Mouse (Mus musculus): Measurements from ENCODE around the gene Olfr1493-ps1. TPM values are rescaled to one million over a fixed set of nuclear protein-coding genes. Genes with fewer than 3 reads are reported as not detected.

Gene Olfr1493-ps1
- 0.28 TPM for polyA plus RNA-seq (2017; shearing (Covaris generic))

DNA sequence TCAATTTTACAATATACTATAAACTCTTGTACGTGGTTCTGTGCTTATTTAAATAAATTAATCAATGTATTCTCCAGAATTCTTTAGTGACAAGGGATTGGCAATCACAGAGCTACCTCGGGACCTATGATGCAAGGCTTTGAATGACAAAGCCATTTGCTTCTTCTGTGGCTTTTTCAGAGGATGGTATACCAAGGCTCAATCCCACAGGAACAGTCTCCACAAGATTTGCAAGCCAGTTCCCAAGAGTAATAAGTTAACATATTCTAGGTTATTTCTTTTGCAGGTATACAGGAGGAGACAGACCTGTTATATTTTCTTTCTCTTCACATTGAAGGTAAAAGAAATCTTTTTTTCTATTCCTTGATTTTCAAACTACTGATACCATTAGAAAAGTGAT, at the start of gene Olfr1493-ps1:
Gene Olfr1493-ps1 (plus strand): TSS at position 301 of the 400 bp plus-strand sequence.

DNA sequence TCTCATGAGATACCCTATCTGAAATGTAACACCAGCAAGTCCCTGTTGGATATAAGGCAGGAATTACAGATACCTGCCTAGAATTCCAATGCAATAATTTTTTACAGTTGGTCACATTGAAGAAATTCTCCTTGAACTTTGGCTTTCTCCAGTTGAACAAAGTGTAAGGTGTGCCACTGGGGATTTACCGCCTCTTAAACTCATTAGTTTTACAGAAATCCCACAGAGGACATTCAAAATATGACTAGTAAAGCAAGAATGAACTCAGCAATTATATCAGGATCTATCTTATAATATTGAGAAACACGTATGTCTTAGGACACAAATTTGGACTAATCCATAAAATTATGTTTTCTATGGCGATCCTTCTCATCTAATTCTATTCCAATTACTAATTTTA, 26.1 kb upstream of the Olfr1493-ps1 start, which contains the start of gene Olfr1491:
Gene Olfr1491 (plus strand): TSS at position 301 of the 400 bp plus-strand sequence.

GRCm38 (mm10) chr19:13739428-13739827, 16.4 kb downstream of the Olfr1493-ps1 start, which contains the start of gene Olfr1494:
Gene Olfr1494 (plus strand): TSS chr19:13739728.

DNA sequence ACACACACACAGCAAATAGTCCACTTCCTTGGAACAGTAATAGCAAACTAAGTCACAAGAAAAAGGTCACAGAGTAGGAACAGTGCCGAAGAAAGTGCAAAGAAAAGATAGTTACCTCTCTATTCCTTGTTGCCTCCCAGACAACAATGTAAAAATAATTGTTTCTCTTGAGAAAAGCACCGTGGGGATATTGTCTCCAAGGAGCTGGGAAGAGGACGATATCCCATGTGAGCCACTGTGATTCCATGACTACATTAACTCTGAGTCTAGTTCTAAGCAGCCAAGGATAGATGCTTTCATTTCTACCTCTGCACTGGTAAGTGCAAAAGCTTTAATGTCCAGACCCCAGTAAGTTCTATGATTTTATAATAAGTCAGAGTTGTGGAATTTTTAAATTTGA, 41.2 kb downstream of the Olfr1493-ps1 start, which contains the start of gene Olfr1495:
Gene Olfr1495 (plus strand): TSS at position 301 of the 400 bp plus-strand sequence.

DNA sequence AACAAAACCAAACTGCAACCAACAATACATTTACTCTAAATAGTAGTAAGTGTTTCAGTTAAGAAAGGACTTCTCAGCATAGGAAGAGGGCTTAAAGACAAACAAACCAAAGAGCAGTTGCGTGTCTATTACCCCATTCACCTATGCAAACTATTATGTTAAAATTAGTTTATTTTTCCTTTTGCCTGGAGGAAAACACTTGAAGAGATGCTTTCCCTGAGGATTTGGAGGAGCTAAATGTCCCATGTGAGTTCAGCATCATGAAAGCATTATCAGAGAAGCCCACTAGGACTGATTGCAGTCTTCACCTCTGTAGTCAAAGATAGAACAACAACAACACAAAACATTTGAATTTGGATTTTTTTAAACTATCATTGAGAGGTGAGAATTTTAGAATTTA, 54.5 kb downstream of the Olfr1493-ps1 start, which contains the start of gene Olfr1496:
Gene Olfr1496 (plus strand): TSS at position 301 of the 400 bp plus-strand sequence.

Other genes with a start within 250 kb of the Olfr1493-ps1 start
- not detected for gene Olfr1475, start 243.1 kb upstream of the Olfr1493-ps1 start, polyA plus RNA-seq (2017; shearing (Covaris generic))
- gene Olfr1477, start 222.7 kb upstream of the Olfr1493-ps1 start, polyA plus RNA-seq (2017; shearing (Covaris generic)): 0.20 TPM
- gene Olfr1480, start 195.4 kb upstream of the Olfr1493-ps1 start, polyA plus RNA-seq (2017; shearing (Covaris generic)): not detected
- gene Olfr1484, start 139.8 kb upstream of the Olfr1493-ps1 start, polyA plus RNA-seq (2017; shearing (Covaris generic)): not detected
- not detected for gene Olfr1487, start 105.9 kb upstream of the Olfr1493-ps1 start, polyA plus RNA-seq (2017; shearing (Covaris generic))
- 0.06 TPM for gene Olfr1489, start 91.7 kb upstream of the Olfr1493-ps1 start, polyA plus RNA-seq (2017; shearing (Covaris generic))
- 0.40 TPM for gene Olfr1490, start 72.2 kb upstream of the Olfr1493-ps1 start, polyA plus RNA-seq (2017; shearing (Covaris generic))
- not detected for gene Olfr1491, start 26.0 kb upstream of the Olfr1493-ps1 start, polyA plus RNA-seq (2017; shearing (Covaris generic))
- gene Olfr1494, start 16.4 kb downstream of the Olfr1493-ps1 start, polyA plus RNA-seq (2017; shearing (Covaris generic)): not detected
- not detected for gene Olfr1495, start 41.3 kb downstream of the Olfr1493-ps1 start, polyA plus RNA-seq (2017; shearing (Covaris generic))
- not detected for gene Olfr1496, start 54.6 kb downstream of the Olfr1493-ps1 start, polyA plus RNA-seq (2017; shearing (Covaris generic))
- gene Olfr1497, start 74.9 kb downstream of the Olfr1493-ps1 start, polyA plus RNA-seq (2017; shearing (Covaris generic)): not detected
- 0.61 TPM for gene Olfr1499, start 96.2 kb downstream of the Olfr1493-ps1 start, polyA plus RNA-seq (2017; shearing (Covaris generic))
- gene Olfr1500, start 107.2 kb downstream of the Olfr1493-ps1 start, polyA plus RNA-seq (2017; shearing (Covaris generic)): not detected
- 0.43 TPM for gene Olfr1501, start 127.4 kb downstream of the Olfr1493-ps1 start, polyA plus RNA-seq (2017; shearing (Covaris generic))
- not detected for gene Olfr1502, start 138.5 kb downstream of the Olfr1493-ps1 start, polyA plus RNA-seq (2017; shearing (Covaris generic))
- gene Olfr1504, start 174.7 kb downstream of the Olfr1493-ps1 start, polyA plus RNA-seq (2017; shearing (Covaris generic)): not detected
- gene Olfr1505, start 190.3 kb downstream of the Olfr1493-ps1 start, polyA plus RNA-seq (2017; shearing (Covaris generic)): not detected

Data from effector memory CD4-positive, alpha-beta T cell, adult 7 months (primary cell).